Mouse (Mus musculus): ENCODE data around the gene Pptc7. TPM values are rescaled to one million over a fixed set of nuclear protein-coding genes. Genes with fewer than 3 reads are reported as not detected.

Gene Pptc7
- polyA plus RNA-seq, 1 experiment from 2014 or later = 8.5 TPM

- Histone ChIP-seq H3K27me3 (ENCODE audit: control insufficient read depth, insufficient read depth, low read length) (no peaks in the 10 kb centered on the region), H3K36me3 (ENCODE audit: control insufficient read depth, insufficient read depth, low read length) (no peaks in the 10 kb centered on the region), H3K27ac (ENCODE audit: low read depth, low read length) (no peak overlapping the region), H3K9me3 (ENCODE audit: control insufficient read depth, low read length) (no peaks in the 10 kb centered on the region), H3K4me2 (ENCODE audit: low read depth) (no peak overlapping the region), H3K4me1 (ENCODE audit: control insufficient read depth, insufficient read depth, low read length) (no peaks in the 10 kb centered on the region), H3K4me3 (ENCODE audit: low read depth, low read length) (no peak overlapping the region), H3K9ac (ENCODE audit: low read length) (no peak overlapping the region)
- WGBS = 71% methylated on average over 17 of the region's 17 CpGs
- no peak for ATAC-seq (ENCODE audit: insufficient read depth, low FRiP score, low TSS enrichment)
- DNase-seq (ENCODE audit: low spot score) = no peak
Observed at GRCm38 (mm10) chr5:122302810-122303745, 18.9 kb downstream of the Pptc7 start.

DNA sequence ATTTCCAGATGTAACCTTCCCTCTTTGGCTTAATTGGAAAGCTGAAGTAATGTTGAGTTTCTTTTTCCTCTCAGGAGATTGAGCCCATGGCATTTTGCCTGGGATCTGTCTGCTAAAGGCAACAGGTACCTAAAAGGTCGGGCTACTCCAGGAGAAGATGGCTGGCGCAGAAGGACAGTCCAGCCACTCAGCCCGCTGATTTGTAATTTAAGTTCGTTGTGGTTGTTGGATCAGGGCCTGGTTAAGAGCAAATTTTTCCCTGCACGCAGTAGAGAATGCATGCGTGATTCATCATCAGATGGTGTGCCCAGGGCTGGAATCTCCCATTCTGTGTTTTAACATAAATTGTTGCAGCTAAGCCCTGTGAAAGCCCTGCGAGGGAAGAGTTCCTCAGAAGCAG lies 19.8 kb downstream of the Pptc7 start:
- DNase-seq (ENCODE audit: low spot score) = no peak

GRCm38 (mm10) chr5:122304541-122304940 lies 20.4 kb downstream of the Pptc7 start:
- Histone ChIP-seq H3K4me2 (ENCODE audit: low read depth) (no peak overlapping the region), H3K9ac (ENCODE audit: low read length) (no peak overlapping the region), H3K27me3 (ENCODE audit: control insufficient read depth, insufficient read depth, low read length) (no peaks in the 10 kb centered on the region), H3K27ac (ENCODE audit: low read depth, low read length) (no peak overlapping the region), H3K4me3 (ENCODE audit: low read depth, low read length) (no peak overlapping the region), H3K4me1 (ENCODE audit: control insufficient read depth, insufficient read depth, low read length) (no peaks in the 10 kb centered on the region), H3K36me3 (ENCODE audit: control insufficient read depth, insufficient read depth, low read length) (no peaks in the 10 kb centered on the region), H3K9me3 (ENCODE audit: control insufficient read depth, low read length) (no peaks in the 10 kb centered on the region)
- DNase-seq (ENCODE audit: low spot score) = no peak
- 89% methylated on average over 6 of the region's 6 CpGs for WGBS
- ATAC-seq (ENCODE audit: insufficient read depth, low FRiP score, low TSS enrichment) = no peak

More for the DNA sequence above, 19.8 kb downstream of the Pptc7 start:
- H3K4me3 ChIP-seq (ENCODE audit: low read depth, low read length) = no peak overlapping the region
- WGBS = 90% methylated on average over 7 of the region's 7 CpGs
- no peak overlapping the region for H3K9ac ChIP-seq (ENCODE audit: low read length)
- H3K9me3 ChIP-seq (ENCODE audit: control insufficient read depth, low read length) = no peaks in the 10 kb centered on the region
- no peaks in the 10 kb centered on the region for H3K4me1 ChIP-seq (ENCODE audit: control insufficient read depth, insufficient read depth, low read length)
- no peak overlapping the region for H3K27ac ChIP-seq (ENCODE audit: low read depth, low read length)
- no peaks in the 10 kb centered on the region for H3K36me3 ChIP-seq (ENCODE audit: control insufficient read depth, insufficient read depth, low read length)
- no peak for ATAC-seq (ENCODE audit: insufficient read depth, low FRiP score, low TSS enrichment)
- no peaks in the 10 kb centered on the region for H3K27me3 ChIP-seq (ENCODE audit: control insufficient read depth, insufficient read depth, low read length)
- H3K4me2 ChIP-seq (ENCODE audit: low read depth) = no peak overlapping the region

GRCm38 (mm10) chr5:122305472-122305871 lies 21.3 kb downstream of the Pptc7 start:
- DNase-seq (ENCODE audit: low spot score) = no peak

DNA sequence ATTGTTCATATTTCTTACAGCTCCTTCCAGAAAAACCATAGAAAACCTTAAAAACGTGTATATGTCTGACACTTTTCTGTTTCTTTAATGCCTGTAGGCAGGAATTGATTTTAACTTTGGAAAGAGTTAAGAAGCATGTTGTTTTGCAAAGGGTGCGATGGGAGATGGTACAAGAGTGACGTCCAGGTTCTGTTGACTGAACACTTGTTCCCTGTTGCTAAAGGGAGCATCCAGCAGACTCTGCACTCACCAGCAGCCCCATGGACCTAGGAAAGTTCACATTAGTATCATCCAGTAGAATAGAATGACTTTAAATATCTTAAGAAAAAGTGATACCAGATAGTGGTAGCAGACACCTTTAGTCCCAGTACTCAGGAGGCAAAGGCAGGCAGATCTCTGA lies 22.4 kb downstream of the Pptc7 start:
- H3K27ac ChIP-seq (ENCODE audit: low read depth, low read length) = no peak overlapping the region
- ATAC-seq (ENCODE audit: insufficient read depth, low FRiP score, low TSS enrichment) = no peak
- H3K27me3 ChIP-seq (ENCODE audit: control insufficient read depth, insufficient read depth, low read length) = no peaks in the 10 kb centered on the region
- DNase-seq (ENCODE audit: low spot score) = no peak
- H3K4me1 ChIP-seq (ENCODE audit: control insufficient read depth, insufficient read depth, low read length) = no peaks in the 10 kb centered on the region
- H3K9ac ChIP-seq (ENCODE audit: low read length) = no peak overlapping the region
- no peak overlapping the region for H3K4me2 ChIP-seq (ENCODE audit: low read depth)
- WGBS = 91% methylated on average over 3 of the region's 3 CpGs
- no peak overlapping the region for H3K4me3 ChIP-seq (ENCODE audit: low read depth, low read length)
- no peaks in the 10 kb centered on the region for H3K36me3 ChIP-seq (ENCODE audit: control insufficient read depth, insufficient read depth, low read length)
- no peaks in the 10 kb centered on the region for H3K9me3 ChIP-seq (ENCODE audit: control insufficient read depth, low read length)

More at GRCm38 (mm10) chr5:122305472-122305871, 21.3 kb downstream of the Pptc7 start:
- Histone ChIP-seq H3K9me3 (ENCODE audit: control insufficient read depth, low read length) (no peaks in the 10 kb centered on the region), H3K27me3 (ENCODE audit: control insufficient read depth, insufficient read depth, low read length) (no peaks in the 10 kb centered on the region), H3K4me1 (ENCODE audit: control insufficient read depth, insufficient read depth, low read length) (no peaks in the 10 kb centered on the region), H3K4me3 (ENCODE audit: low read depth, low read length) (no peak overlapping the region), H3K4me2 (ENCODE audit: low read depth) (no peak overlapping the region), H3K27ac (ENCODE audit: low read depth, low read length) (no peak overlapping the region), H3K9ac (ENCODE audit: low read length) (no peak overlapping the region), H3K36me3 (ENCODE audit: control insufficient read depth, insufficient read depth, low read length) (no peaks in the 10 kb centered on the region)
- ATAC-seq (ENCODE audit: insufficient read depth, low FRiP score, low TSS enrichment) = no peak
- 93% methylated on average over 7 of the region's 7 CpGs for WGBS

- no peaks in the 10 kb centered on the region for H3K36me3 ChIP-seq (ENCODE audit: control insufficient read depth, insufficient read depth, low read length)
- 88% methylated on average over 8 of the region's 8 CpGs for WGBS
Observed at GRCm38 (mm10) chr5:122310699-122311098, 26.5 kb downstream of the Pptc7 start.

DNA sequence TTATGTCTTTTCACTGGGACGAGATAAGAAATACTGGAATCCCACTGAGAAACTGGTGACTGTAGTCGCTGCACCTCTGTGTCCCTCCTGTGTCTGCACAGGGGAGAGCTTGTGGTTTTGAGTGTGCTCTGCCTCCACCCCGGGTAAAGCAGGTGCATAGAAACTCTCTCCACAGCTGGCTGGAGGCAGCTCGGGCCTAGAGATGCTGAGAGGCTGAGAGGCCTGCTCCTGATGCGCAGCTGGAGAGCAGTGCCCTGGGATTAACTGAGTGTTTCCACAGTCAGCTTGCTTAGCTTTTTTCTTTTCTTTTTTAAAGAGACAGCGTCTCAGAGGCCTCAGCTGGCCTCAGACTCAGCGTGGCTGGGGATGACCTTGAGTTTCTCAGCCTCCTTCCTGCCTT lies 27.5 kb downstream of the Pptc7 start:
- no peak overlapping the region for H3K4me3 ChIP-seq (ENCODE audit: low read depth, low read length)
- H3K27me3 ChIP-seq (ENCODE audit: control insufficient read depth, insufficient read depth, low read length) = no peaks in the 10 kb centered on the region
- no peaks in the 10 kb centered on the region for H3K4me1 ChIP-seq (ENCODE audit: control insufficient read depth, insufficient read depth, low read length)
- no peaks in the 10 kb centered on the region for H3K36me3 ChIP-seq (ENCODE audit: control insufficient read depth, insufficient read depth, low read length)
- no peak overlapping the region for H3K4me2 ChIP-seq (ENCODE audit: low read depth)
- no peak for ATAC-seq (ENCODE audit: insufficient read depth, low FRiP score, low TSS enrichment)
- WGBS = 75% methylated on average over 7 of the region's 7 CpGs
- no peak overlapping the region for H3K9ac ChIP-seq (ENCODE audit: low read length)
- DNase-seq (ENCODE audit: low spot score) = no peak
- no peaks in the 10 kb centered on the region for H3K9me3 ChIP-seq (ENCODE audit: control insufficient read depth, low read length)
- no peak overlapping the region for H3K27ac ChIP-seq (ENCODE audit: low read depth, low read length)

More at GRCm38 (mm10) chr5:122310699-122311098, 26.5 kb downstream of the Pptc7 start:
- no peak overlapping the region for H3K4me3 ChIP-seq (ENCODE audit: low read depth, low read length)
- H3K4me2 ChIP-seq (ENCODE audit: low read depth) = no peak overlapping the region
- ATAC-seq (ENCODE audit: insufficient read depth, low FRiP score, low TSS enrichment) (no peak), DNase-seq (ENCODE audit: low spot score) (no peak)
- H3K4me1 ChIP-seq (ENCODE audit: control insufficient read depth, insufficient read depth, low read length) = no peaks in the 10 kb centered on the region
- H3K9me3 ChIP-seq (ENCODE audit: control insufficient read depth, low read length) = no peaks in the 10 kb centered on the region
- H3K27me3 ChIP-seq (ENCODE audit: control insufficient read depth, insufficient read depth, low read length) = no peaks in the 10 kb centered on the region
- no peak overlapping the region for H3K9ac ChIP-seq (ENCODE audit: low read length)
- H3K27ac ChIP-seq (ENCODE audit: low read depth, low read length) = no peak overlapping the region

GRCm38 (mm10) chr5:122312346-122312745 lies 28.2 kb downstream of the Pptc7 start:
- no peak overlapping the region for H3K27ac ChIP-seq (ENCODE audit: low read depth, low read length)
- no peak overlapping the region for H3K4me3 ChIP-seq (ENCODE audit: low read depth, low read length)
- ATAC-seq (ENCODE audit: insufficient read depth, low FRiP score, low TSS enrichment) (no peak), DNase-seq (ENCODE audit: low spot score) (no peak)
- H3K4me2 ChIP-seq (ENCODE audit: low read depth) = no peak overlapping the region
- no peaks in the 10 kb centered on the region for H3K36me3 ChIP-seq (ENCODE audit: control insufficient read depth, insufficient read depth, low read length)
- no peaks in the 10 kb centered on the region for H3K9me3 ChIP-seq (ENCODE audit: control insufficient read depth, low read length)
- no peaks in the 10 kb centered on the region for H3K27me3 ChIP-seq (ENCODE audit: control insufficient read depth, insufficient read depth, low read length)
- no peaks in the 10 kb centered on the region for H3K4me1 ChIP-seq (ENCODE audit: control insufficient read depth, insufficient read depth, low read length)
- no peak overlapping the region for H3K9ac ChIP-seq (ENCODE audit: low read length)
- WGBS = 97% methylated on average over 4 of the region's 4 CpGs

Data from neural tube, embryonic 11.5 days (tissue).